Mouse (Mus musculus) fat pad, adult 2 months (tissue): ENCODE data around the gene Rnf148.

Source experiments
- DNase-seq: peaks from one replicate; pipeline ENCODE4 v3.0.0-alpha.2; 2011; ENCODE audit warnings: low read depth, low spot score; ENCODE audit errors: extremely low read depth

Rnf148 gene

DNA sequence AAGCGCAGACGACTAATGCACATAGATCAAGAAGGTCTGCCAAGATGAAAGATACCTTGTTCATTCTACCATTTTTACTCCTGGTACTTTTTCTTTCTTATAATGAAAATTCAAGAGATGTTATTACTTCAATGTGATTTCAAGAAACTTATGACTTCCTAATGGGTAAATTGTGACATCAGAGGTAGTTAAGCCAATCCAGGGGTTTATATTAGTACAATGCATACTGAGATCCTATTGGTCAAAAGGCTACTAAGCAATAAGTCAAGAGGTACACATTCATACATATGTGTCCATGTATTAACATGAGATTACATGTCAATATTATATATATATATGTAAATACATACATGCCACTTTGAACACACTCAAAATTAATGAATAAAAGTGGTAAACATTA, at the start of gene Rnf148:
Rnf148 (minus strand) TSS at position 101 of the 400 bp plus-strand sequence.
- DNase-seq = no peak

DNA sequence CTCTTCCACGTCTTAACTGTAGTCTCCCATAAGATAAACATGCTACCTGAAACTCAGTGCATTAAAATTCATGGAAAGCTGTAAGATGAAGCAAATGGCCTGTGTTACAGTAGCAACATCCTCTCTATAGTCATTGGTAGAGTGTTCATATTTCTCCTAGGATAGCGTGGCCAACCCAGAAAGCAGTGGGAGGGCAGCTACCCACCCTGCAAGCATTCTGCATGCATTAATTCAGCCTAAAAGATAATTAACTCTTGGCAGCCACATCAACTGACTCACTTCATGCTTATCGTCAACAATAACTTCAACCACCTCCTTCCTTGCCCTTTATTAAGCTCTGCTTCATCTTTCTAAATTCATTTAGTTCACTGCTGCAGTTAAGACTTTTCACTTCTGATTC, 45.9 kb upstream of the Rnf148 start:
- DNase-seq = no peak

DNA sequence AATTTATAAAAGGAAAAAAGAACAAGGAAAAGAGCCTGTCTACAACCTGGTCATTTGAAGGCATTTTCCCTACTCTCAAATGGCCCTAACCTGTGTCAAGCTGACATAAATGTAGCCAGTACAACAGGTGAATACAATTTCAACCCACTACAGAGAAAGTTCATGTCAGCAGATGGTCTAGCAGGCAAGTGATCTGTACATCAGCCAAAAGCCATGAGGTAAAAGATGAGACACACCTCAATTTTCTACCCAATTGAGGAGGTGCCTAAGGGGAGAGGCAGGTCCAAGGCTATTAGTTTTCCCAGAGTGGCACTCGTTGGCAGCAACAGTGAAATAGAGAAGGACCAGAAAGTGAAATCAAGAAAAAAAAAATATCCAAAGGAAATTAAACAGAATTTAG, 23.2 kb upstream of the Rnf148 start:
- DNase-seq = no peak

DNA sequence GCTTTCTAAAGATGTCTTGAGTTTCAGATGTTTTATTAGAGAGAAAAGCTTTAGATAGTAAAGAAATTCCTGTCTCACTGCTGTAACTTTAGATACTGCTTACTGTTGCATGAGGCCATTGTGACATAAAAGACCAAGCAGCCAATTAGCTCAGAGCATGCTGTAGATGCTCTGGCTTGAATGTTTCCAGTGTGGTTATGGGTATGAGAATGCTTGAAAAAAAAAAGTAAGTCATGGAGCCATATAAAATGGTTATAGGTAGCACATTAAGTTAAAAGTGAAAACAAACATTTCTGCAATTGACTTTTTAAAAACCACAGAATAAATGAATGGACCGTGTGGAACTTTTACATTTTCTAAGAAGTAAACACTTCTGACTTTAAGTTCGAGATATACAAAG, 4.7 kb downstream of the Rnf148 start, which contains the start of gene Rnf133:
Rnf133 (minus strand) TSS at position 101 of the 400 bp plus-strand sequence.
- no peak for DNase-seq

DNA sequence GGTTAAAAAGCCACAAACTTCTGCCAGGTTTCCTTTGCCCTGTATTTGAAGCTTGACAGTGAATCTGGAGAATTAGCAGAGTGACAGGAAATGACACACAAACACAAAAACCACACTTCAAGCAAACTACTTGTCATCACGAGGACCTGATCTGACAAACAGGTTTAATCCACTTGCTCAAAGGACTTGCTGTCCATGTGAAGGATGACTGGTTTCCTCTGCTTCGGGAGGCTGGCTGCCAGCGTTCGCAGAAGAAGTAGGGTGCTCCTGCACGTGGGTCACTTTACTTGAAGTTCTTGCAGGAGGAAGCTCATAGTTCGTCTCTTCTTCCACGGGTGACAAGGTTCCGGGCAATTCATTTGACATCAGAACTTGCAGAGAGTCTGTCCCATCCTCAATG, 6.2 kb downstream of the Rnf148 start:
- DNase-seq = no peak

DNA sequence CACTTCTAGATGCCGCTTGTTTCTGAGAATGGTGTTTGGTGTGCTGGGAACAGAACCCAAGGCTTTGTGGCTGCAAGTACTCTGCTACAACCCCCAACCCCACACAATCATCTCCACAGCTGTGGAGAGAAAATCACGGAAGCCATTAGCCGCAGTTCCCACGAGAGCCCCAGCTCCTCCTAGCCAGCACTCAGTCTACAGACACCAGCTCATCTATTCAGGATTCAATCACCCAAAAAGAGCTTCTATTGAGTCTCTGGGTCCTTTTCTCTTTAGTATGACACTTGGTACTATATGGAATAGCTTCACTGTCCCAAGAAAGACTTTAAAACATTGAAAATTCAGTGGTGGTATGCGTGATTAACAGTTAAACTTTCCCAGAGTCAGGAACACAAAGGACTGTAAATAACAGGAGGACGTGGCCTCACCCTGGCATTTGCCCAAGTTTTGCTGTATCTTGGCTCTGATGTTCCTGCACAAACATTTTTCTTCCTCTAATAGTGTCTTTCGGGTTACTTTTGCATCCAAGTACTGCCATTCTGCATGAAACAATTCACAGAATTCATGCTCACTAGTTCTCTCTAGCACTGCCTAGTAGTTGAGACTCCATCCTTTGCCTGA, 7.2 kb downstream of the Rnf148 start:
- no peak for DNase-seq

DNA sequence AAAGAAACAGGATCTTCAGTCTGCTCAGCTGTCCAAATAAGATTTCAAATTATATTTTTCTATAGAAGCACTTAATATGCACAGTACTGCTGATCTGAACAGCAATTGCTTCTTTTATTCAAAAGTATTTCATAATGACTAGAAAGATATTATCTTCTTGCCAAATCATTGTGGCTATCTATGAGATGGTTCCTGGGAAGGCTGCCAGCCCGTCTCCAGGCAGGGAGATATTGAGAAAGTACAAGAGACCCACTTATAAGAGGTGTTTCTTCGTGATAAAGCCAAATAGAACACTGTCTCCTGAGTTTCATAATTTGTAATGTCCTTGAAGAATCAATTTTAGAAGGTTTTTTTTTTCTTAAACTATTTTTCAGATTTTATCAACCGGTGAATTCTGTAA, 17.9 kb downstream of the Rnf148 start:
- no peak for DNase-seq

DNA sequence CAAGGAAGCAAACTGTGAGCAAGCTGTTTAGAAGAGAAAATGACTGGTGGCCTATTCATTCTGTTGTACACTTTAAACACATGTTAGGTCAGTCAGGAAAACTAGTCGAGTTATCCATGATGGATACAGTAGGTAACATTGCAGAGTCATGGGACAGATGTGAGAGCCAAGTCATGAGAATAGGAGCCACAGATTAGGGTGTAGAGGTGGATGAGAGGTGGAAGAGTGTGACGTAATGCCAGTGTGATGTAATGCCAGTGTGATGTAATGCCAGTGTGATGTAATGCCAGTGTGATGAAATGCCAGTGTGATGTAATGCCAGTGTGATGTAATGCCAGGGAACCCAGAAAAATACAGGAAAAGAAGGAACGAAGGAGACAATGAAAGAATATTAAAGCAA, 19.7 kb downstream of the Rnf148 start:
- DNase-seq = no peak

DNA sequence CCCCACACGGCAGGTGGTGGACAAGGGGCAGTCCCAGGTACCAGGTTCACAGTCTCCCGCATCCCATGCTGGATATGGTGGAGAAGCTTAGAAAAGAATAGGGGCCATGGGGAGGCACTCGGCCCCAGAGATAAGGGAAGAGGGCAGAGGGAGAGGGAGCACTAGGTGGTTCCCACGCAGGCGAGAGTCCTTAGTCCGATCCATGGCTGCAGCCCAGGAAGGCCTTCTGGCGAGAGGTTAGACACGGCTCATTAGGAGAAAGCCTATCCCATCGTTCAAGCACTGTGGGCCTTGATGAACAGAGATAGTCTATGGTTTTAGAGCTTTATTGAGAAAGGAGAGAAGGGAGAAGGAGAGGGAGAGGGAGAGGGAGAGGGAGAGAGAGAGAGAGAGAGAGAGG, 20.9 kb downstream of the Rnf148 start:
- no peak for DNase-seq

DNA sequence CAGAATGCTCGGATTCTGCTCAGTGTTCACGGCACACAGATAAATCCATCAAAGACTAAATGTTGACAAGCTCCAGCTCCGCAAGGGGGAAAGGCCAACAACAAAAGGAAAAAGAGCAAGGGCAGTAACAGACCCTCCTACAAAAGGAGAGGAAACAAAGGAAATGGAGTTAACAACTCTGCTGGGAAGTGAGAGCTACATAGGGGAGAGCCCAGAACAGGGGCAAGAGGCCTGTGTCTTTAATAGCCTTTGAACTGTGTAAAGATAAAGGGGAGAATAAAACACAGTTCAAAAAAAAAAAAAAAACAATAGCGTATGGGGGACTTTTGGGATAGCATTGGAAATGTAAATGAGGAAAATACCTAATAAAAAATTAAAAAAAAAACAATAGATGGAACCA, 24.5 kb downstream of the Rnf148 start:
- no peak for DNase-seq
